Mouse (Mus musculus) layer of hippocampus, adult 8-10 months (tissue): ENCODE results near the gene Adamts3. TPM values are rescaled to one million over a fixed set of nuclear protein-coding genes. Genes with fewer than 3 reads are reported as not detected.

Source experiments
- DNase-seq, 2 experiments: peaks; one replicate each; pipeline ENCODE4 v3.0.0; 2022; ENCODE audit warnings: low spot score in 2 of 2
- total RNA-seq, 4 experiments: library from RNA; stranded (reverse); gene quantifications; 2 replicates each; pipeline ENCODE4 v1.2.4; 2022

Adamts3 gene
- total RNA-seq, 4 experiments from 2014 or later: 22.3 to 25.8 (median 24.6) TPM

DNA sequence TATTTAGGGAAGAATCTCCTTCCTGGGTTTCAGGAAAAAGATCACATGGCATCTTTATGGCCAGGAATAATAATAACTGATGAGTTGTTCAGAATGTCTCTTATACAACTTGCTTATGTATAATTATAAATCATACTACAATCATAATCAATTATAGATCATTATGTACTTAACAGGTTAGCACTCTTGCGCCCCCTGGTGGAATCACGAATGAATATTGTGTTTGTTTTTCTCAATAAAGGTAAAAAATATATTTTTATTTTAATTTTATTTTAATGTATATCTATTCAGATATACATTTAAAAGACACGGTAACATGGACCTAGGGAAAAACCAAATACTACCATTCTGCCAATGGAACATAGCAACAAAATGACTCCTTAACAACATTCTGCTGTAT lies 63.6 kb downstream of the Adamts3 start:
- DNase-seq: no peak

DNA sequence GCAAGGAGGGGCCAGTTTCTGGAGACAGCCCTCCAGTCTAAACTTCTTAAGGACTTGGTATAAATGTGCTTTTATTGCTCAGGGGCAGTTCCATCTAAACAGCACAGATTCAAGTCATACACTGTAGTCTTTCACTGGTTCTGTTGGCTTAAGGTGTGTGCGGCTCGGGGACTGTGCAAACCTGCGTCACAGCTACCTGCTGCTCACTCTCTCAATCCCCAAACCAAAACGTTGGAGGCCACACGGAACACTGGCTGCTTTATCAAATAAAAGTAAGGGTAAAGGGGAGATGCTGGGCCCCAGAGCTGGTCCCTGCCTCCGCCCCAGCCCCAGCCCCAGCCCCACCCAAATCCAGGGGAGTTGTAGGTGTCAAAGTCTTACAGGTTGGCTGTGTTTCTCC lies 66.5 kb downstream of the Adamts3 start:
- DNase-seq: no peak

DNA sequence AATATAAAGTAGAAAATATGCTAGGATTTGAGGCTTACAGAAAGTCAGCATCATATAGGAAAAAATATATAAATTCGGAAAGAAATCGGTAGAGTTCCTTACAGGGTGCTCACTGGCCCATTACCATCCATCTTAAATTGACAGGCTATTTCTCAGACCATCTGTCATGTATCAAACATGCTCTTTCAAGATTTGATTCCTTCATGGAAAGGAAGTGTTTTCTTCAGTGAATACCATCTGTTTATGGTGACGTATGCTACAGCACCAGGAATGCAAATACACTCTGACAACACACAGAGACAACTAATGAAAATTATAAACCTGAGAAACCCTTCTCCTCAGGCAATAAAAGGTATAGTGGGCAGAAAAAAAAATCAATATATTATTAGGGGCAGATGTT lies 68.6 kb downstream of the Adamts3 start:
- no peak for DNase-seq

DNA sequence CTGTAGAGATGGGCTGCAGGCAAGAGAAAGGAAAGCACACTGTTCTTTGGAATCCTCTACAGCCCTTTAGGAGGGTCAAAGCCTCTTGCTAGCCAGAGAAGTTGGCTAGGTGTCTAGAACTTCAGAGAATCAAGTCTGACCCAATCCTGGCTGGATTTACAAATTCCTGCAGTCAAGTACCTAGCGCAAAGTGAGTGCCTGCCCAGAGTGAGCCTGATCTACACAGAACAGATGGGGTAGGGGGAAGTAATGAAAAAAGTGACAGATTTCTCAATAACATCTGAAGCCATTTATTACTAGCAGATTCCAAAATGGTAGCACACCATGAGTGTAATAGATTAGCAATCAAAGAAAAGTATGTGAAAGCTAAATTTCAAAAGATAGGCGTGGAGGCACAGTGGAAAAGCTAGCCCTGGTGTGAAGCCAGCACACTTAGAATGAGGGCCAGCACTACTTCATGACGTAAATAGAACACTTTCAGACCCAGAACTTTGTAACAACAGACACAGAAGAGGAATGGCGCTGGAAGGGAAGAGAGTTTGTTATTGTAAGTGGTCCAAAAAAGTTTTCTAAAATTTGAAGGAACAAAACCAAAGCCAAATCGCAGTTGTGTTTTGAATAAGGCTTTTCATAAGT lies 82.8 kb downstream of the Adamts3 start:
- DNase-seq: no peak

DNA sequence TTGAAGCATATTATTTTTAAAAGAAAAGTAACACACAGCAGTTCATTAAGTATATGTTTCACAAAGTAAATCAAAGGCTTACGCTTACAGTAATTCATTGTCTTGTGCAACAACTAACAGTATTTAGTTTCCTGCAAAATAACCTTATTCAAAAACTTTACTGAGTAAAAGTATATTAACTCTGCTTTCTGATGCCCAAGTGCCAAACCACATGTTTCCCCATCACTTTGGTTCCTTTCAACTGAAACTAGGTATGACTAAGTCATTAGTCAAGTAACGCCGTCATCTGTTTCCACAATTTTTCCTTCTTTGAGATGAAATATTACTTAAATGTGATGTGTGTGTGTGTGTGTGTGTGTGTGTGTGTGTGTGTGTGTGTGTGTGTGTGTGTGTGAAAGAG lies 89.4 kb downstream of the Adamts3 start:
- DNase-seq: no peak

DNA sequence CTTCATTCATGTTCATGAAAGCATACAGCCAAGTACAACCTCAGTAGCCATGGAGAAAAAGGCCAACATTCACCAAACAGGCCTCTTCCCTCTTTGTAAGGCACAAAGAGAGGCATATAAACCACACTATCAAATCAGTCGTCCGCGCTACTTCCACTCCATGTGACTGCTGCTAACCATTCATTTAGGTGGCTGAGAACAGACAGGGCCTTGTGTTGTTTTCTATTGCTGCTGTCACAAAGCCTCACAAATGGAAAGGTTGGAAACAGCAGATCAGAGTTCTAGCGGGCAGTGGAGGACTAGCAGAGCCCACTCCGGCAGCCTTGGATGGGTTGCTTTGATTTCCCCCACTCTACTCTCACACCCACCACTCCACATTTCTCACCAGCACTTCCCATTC lies 98.5 kb downstream of the Adamts3 start:
- no peak for DNase-seq

DNA sequence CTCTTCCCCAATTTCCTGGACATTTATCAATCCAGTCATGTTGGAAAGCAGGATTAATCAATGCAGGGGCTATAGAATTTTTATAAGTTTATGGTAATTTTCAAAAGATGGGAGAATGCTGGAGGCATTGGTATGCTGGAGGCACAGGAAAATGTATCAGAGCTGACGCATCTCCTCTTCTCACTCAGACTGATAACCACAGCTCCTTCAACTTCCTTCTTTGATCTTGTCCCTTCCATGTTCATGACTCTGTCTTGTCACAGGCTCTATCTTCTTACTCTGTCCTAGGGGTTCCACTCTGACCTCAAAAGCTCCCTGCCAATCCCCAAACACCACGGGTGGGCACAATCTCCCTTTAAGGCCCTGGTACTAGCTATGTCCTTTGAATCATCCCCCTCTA lies 103.3 kb downstream of the Adamts3 start:
- no peak for DNase-seq

DNA sequence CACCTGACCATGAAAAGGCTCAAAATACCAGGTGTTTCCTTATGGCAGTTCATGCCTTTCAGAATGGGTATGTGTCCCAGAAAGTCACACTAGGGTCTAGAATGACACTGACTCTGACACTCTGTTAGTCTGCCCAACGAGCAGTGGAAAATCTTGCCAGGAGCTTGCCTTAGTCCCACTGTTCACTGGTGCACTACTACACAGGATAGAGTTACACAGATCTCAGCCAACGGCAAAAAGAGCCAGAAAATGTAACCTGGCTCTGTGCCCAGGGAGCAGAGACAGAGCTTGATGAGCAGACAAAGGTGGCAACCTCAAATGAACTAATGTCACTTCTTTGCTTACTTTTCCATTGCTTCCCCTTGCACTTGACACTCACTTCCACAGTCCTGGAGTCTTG lies 104.5 kb downstream of the Adamts3 start:
- DNase-seq: no peak

DNA sequence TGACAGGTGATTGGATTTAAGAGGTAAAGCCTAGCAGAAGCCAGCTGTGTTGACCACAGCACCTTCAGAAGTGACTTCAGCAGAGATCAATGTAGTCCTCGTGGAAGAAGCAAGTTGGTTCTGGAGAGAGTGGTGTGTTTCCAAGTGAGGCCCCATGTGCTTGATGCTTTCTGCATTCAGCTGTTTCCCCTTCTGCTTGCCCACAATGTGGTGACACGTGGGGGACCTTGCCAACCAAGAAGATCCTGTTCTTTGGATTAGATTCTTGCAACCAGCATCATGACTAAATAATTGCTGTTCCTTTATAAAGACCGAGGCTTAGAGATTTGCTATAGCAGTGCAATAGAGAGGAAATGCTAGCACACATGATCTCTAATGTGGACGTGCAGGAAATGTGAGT lies 105.7 kb downstream of the Adamts3 start:
- no peak for DNase-seq

DNA sequence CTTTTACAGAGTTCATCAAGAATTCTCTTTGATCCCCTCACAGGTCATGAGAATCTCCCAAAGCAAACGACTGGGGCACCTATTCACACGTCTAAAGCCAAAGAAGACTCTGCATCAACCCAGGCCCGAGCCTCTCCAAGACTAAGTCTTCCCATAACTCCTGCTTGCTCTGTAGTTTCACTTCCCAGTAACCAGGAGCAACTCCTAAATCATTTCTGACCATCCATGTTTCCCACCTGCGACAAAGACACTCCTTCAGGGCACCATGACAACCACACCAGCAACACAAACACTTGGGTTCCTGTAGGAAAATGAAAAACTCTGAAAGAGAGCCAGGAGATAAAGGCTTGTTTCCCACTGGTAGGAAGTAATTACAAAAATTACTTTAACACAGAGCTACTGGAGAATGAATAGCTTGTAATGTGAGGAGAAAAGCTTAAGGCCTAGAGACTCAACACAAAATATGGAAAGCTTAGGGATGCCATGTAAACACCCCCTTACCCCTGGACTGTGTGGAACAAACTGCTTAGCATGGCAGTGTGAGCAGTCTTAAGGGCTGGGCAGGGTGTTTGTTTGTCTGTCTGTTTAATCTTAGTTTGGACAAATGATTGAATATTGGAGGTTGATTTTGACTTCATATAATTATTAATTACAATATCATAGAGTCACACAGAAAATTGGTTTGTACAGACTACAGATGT lies 112.3 kb downstream of the Adamts3 start:
- no peak for DNase-seq

DNA sequence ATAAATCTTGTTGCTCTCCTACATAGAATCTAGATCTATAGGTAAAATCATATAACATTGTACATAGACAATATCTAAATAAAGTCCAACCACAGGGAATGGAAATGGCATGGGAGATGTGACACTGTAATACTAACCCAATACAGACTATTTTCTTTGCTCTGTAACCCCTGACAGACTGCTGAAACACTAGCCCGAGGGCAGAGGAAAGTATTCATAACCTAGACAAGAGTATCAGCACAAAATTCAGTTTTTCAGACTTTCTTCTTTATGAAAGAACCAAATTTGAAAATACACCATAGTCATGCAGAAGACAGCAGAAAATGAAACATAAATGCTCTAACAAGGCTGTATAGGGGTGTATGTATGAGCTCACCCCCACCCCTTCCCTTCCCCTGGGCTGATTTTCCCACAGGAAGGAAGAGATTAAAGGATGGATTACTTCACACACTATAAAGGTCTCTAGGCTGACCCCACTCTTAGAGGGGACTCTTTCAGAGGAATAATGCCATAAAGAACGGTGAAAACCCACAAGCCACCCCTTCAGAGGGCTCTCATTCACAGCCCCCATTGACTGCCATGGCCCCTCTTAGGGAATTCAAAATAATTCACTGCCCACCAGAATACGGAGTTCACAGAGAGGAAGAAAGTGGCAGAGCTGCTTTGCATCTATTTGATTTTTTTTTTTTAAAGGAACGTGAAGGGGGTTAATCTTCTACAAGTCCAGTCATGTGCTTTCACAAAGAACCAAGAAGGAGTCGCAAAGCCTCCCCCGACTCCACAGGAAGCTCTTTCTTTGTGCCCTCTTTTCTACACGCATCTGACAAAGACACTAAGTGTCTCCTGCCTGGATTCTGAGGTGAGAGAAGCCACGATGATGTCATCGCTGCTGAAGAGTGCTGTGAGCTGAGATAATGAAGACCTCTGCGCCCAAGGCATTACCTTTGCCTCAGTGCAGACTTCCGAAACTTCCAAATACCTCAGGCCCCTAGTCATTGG lies 119.6 kb downstream of the Adamts3 start:
- no peak for DNase-seq

DNA sequence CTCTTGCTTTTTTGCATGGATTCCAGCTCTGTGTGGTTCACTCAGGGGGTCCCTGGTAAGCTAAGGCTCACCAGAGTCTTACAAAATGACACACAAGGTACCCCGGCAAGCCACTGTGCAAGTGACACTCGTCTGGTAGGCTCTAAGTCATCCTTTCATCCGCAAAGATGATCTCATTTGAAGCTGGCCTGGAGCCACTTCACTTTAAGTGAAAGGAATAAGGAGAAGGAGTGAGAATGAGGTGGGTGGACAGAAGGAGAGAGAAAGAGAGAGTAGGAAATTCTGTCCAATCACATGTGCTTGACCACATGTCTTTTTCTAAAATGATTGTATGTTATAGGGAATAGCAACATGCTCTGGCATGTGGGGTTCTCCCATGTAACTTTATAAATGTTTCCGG lies 122.8 kb downstream of the Adamts3 start:
- DNase-seq: no peak

DNA sequence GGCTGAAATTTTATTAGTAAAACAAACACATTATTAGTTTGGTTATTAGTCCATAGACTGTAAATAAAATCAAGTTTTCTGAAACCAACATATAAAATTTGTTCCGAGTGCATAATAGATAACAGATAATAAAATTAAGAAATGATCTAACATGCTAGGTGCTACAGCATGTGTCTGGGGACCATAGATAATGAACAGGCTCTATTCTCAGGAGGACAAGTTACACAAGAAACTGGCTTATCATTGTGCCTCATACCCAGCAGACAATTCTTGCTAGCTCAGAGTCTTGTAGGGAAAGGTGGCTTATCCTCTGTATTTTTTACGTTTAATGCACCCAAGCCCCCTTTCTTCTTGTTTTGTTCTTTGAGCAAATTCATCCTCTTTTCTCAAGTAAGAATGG lies 131.3 kb downstream of the Adamts3 start:
- no peak for DNase-seq

DNA sequence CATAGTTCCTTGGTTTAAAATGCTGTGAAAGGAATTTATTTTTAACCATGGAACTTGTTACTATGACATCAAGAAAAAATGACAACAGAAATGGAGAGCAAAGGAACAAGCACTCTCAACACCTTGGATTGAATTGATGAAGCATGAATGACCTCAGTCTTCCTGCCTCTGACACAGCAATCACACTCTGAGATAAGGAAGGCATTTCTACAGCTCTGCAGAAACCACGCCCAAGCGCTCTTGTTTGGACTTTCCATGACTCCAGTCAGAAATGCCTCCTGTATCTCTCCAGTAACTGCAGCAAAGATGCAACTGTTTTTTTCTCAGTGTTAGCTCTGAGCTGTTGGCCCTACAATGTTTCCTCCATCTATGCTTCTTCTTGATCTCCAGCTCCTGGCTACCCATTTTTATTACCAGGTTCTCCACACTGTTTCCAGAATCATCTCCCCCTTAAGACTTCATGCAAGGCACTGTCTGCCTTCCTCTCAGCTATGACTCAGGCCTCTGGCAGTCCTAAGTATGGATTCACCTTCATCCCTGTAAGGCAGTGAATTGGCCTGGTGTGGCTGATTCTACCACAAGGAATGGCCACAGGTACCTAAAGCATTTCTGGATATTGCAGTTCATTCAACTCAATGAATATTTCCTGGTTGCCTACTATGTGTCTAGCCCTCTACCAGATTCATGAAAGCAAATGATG lies 134.8 kb downstream of the Adamts3 start:
- DNase-seq: no peak

DNA sequence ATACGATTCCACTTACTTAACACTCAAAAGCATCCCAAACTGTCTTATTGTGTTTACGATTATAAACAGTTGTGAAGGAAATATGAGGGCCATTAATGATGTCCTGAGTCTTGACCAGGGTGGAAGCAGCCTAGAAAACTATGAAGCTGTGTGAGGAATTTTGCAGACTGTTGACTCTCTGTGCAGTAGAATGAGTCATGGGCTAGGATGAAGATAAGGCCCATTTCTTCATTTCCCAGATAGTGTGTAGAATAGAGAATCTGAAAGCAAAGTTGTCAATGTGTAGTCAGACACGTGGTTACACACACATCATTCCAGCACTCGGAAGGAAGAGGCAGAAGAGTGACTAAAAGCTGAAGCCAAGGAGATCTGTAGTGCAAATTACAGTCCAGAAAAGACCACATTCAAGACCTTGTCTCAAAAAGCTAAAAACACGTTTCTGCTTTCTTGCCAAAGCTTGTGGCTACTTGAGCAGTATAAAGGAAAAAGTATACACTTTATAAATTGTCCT lies 135.9 kb downstream of the Adamts3 start:
- DNase-seq: no peak

DNA sequence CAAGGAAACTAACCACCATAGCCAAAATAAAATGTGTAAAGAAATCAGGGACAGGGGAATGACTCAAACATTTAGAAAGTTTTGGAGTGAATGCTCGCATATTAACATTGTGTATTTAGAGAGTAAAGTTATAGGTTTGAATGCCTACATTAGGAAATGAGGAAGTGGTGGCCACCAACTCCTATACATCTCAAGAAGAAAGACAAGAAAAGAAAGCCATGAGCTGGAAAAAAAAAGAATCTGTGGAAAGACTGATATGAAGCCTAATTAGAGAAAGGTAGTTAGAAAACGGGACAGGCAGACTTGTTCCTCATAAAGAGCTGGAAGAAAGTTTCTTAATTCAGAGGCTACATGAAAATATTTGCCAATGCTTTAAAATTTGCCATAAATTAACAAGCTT lies 138.0 kb downstream of the Adamts3 start:
- no peak for DNase-seq

DNA sequence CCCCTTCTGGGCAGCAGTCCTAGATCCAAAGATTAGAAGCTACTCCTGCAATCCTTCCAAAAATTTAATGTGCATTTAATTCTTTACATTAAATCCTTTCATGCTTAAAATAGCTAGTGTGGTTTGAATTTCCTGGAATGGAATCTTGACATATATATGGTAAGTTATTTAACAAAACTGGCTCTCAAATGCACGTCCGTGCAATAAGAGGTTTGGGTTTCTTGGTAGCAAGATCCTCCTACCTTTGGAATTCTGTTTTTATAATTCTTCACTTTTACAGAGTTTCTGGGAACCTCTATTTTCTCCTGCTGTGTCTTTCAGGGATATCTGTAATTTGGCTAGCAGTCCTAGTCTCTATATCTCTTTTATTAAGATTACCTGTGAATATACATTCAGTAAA lies 148.4 kb downstream of the Adamts3 start:
- no peak for DNase-seq

DNA sequence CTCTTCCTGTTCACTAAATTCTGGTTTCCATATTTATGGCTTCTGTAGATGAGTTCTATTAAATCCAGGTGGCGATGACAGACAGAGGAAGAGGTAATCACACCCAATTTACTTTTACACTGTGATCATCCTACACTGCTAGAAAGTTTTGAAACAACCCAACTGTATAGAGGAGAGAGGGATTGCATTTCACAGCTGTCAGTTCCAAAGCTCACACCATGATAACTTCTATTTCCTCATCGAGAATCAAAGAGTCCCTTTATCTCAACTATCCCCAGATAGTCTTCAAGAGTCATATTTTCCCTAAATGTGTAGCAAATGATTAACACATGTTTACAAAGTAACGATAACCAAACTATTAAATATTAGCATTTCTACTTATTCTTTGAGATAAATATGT lies 152.7 kb downstream of the Adamts3 start:
- no peak for DNase-seq

DNA sequence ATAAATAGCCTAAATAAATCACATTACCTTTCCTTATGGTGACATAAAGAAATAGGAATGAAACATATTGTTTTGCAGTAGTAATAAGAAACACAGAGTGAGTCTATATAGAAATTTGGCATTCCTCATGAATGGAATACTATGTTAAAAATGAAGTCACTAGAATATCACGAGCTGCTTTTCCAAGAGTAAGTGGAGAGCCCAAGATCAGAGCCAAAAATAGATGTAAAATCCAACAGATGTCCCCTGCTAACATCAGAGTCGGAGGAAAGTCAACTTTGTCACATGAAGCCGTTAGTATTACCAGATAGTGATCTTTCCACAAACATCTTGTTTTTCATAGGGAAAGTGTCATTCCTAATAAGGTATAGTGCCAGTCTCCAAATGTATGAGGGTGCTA lies 155.0 kb downstream of the Adamts3 start:
- DNase-seq: no peak

DNA sequence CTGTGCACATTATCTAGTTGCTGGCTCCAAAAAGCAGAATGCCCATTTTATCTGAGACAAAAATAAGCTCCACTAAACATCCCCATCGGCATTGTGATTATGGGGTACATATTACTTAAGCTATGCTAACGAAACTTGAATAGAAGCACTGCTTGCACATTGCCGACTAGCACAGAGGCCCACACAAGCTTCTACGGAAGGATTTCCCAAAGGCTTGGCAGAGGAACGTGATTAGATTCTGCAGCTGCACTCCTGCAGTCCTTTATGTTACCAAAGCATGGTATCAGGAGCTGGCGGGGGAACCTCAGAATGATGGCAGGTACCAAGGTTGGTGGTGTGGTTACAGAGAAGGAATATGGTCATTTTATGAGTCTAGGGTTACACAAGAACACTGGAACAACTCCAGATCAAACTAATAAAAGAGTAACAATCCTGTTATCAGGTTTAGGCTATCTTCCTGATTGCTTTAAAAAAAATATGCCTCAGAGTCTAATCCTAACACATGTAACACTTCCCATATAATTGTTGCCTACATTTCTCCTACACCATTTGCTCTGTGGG lies 155.6 kb downstream of the Adamts3 start:
- DNase-seq: no peak

DNA sequence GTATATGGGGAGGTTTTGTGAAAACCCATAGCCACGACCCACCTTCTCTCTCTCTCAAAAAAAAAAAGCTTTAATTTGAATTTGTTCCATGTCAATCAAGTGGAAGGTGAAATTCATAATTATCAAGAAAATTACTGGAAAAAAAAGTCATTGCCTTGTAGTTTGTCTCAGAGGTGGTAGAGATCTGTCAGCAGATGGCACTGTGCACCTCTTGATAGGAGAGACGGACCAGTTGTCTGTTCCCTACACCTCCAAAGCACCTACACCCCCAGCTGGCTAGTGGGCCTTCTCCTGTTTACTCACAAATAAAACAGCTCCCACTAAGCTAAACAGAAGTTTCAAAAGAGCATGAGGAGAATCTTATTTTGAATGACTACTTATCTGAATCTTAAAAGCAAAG lies 168.6 kb downstream of the Adamts3 start:
- DNase-seq: no peak
